Mouse (Mus musculus) megakaryocyte progenitor cell, adult 5-6 weeks (primary cell): ENCODE data around the gene Gli1. TPM values are rescaled to one million over a fixed set of nuclear protein-coding genes. Genes with fewer than 3 reads are reported as not detected.
A peak's percentile ranks its signal among the peaks of the same experiment; 100 is the strongest.

Source experiments
- ATAC-seq: replicated peaks from 2 replicates; pipeline ENCODE4 v1.8.0; 2016; ENCODE audit warnings: mild to moderate bottlenecking, moderate TSS enrichment, inconsistent platforms; ENCODE audit not compliant: poor library complexity
- total RNA-seq, 2 experiments: library from RNA; stranded (forward) in 1 of 2; stranded (reverse) in 1 of 2; fragments of 157-497, 149-512 nt in 1 of 2; fragments of 200-1000 nt in 1 of 2; gene quantifications; 2 replicates each; pipeline versions ENCODE4 v1.2.3 to v1.2.4; 2015 to 2017

Gene Gli1
- total RNA-seq, 2 experiments from 2014 or later, result not detected

- ATAC-seq, result peak; percentile 44; the same call in 1 of the 2 replicates
These were observed 7.2 kb upstream of the Gli1 start for GRCm38 (mm10) chr10:127348957-127349356.

GRCm38 (mm10) chr10:127346173-127346572 lies 4.4 kb upstream of the Gli1 start:
- ATAC-seq, result no peak

- no peak for ATAC-seq
These were observed 1.3 kb upstream of the Gli1 start for GRCm38 (mm10) chr10:127343029-127343428.

GRCm38 (mm10) chr10:127341360-127341690 lies 449 bp downstream of the Gli1 start:
- ATAC-seq, result no peak

GRCm38 (mm10) chr10:127340577-127341359 lies 1.0 kb downstream of the Gli1 start:
- no peak for ATAC-seq

GRCm38 (mm10) chr10:127339683-127340576 lies 1.8 kb downstream of the Gli1 start:
- no peak for ATAC-seq

GRCm38 (mm10) chr10:127338930-127339682 lies 2.7 kb downstream of the Gli1 start:
- ATAC-seq, result peak; percentile 87

- ATAC-seq, result no peak
These were observed 4.2 kb downstream of the Gli1 start for GRCm38 (mm10) chr10:127337536-127338099.

- ATAC-seq, result no peak
These were observed 4.8 kb downstream of the Gli1 start for GRCm38 (mm10) chr10:127336952-127337351.

GRCm38 (mm10) chr10:127335271-127335670 lies 6.5 kb downstream of the Gli1 start:
- ATAC-seq, result no peak

- ATAC-seq, result peak; percentile 62
These were observed 8.6 kb downstream of the Gli1 start for GRCm38 (mm10) chr10:127333152-127333551.

GRCm38 (mm10) chr10:127332211-127332874 lies 9.4 kb downstream of the Gli1 start:
- ATAC-seq, result peak; percentile 63

GRCm38 (mm10) chr10:127330212-127330611 lies 11.6 kb downstream of the Gli1 start:
- no peak for ATAC-seq

- ATAC-seq, result no peak
These were observed 14.2 kb downstream of the Gli1 start for GRCm38 (mm10) chr10:127327461-127328145.

GRCm38 (mm10) chr10:127326828-127327227 lies 14.9 kb downstream of the Gli1 start:
- ATAC-seq, result no peak

GRCm38 (mm10) chr10:127326017-127326801 lies 15.6 kb downstream of the Gli1 start:
- ATAC-seq, result peak; percentile 12

GRCm38 (mm10) chr10:127325454-127326016 lies 16.2 kb downstream of the Gli1 start:
- ATAC-seq, result no peak

GRCm38 (mm10) chr10:127324495-127324894 lies 17.3 kb downstream of the Gli1 start:
- ATAC-seq, result peak; percentile 83
